15 mouse cellular contexts compared by ENCODE assay signal in the genomic region with DNA sequence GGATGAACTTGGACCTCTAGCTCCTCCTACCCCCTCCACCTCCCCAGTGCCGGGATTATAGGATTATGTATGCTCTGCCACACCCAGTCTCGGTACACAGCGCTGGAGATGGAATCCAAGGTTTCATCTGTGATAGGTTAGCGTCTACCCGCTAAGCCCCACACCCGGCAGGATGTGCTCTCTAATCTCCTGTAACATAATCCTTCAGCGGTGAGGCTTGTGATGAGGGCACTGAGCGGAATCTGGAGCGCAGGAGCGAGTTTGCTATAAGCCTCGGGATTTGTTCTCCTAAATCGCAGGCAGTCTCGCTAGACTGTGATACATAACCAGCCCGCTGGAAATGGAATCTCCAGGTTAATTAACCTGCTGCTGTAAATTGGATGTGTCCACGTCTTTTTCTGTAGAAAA. TPM values are rescaled to one million over a fixed set of nuclear protein-coding genes. Genes with fewer than 3 reads are reported as not detected.
A peak's percentile ranks its signal among the peaks of the same experiment; 100 is the strongest.
DNase-seq lines count a peak whose midpoint lies in the region; ATAC-seq lines count a peak whose summit lies in the region.
"Had no signal": no experiment of that assay in that cellular context is flagged by ENCODE, and none has a peak within 500 bp of the region (broad histone marks: within the 10 kb centered on the region; RNA-seq: fewer than 3 reads in every experiment).

No protein-coding gene starts in this region.

- WGBS in hindbrain, embryonic 15.5 days, result 34% methylated on average over 15 of the region's 15 CpGs
- WGBS in hindbrain, embryonic 11.5 days, result 26% methylated on average over 15 of the region's 15 CpGs
- WGBS in embryonic facial prominence, embryonic 10.5 days, result 16% methylated on average over 15 of the region's 15 CpGs

- ATAC-seq in hindbrain, embryonic 15.5 days (ENCODE audit: low FRiP score, low read depth), result no peak
- ATAC-seq in hindbrain, embryonic 11.5 days (ENCODE audit: low FRiP score), result no peak
- ATAC-seq: activated CD4-positive, CD25-positive, alpha-beta regulatory T cell, adult 4 months had no signal

- H3K27ac ChIP-seq in hindbrain, embryonic 15.5 days (replicated peaks), result peak overlapping the region; percentile 31; the same call in 1 of the 2 replicates
- no peak overlapping the region for H3K27ac ChIP-seq in hindbrain, embryonic 11.5 days (ENCODE audit: low read depth, low read length)
- H3K27ac ChIP-seq in embryonic facial prominence, embryonic 10.5 days (replicated peaks), result no peak overlapping the region
- H3K27ac ChIP-seq: liver, embryonic 15.5 days had no signal

- no peak overlapping the region for H3K4me2 ChIP-seq in hindbrain, embryonic 15.5 days
- no peak overlapping the region for H3K4me2 ChIP-seq in hindbrain, embryonic 11.5 days (replicated peaks; ENCODE audit: low read depth, low read length)
- H3K4me2 ChIP-seq: liver, embryonic 15.5 days had no signal

- no peaks in the 10 kb centered on the region for H3K9me3 ChIP-seq in hindbrain, embryonic 15.5 days
- no peaks in the 10 kb centered on the region for H3K9me3 ChIP-seq in hindbrain, embryonic 11.5 days (ENCODE audit: control insufficient read depth, low read length)
- no peaks in the 10 kb centered on the region for H3K9me3 ChIP-seq in embryonic facial prominence, embryonic 10.5 days
- H3K9me3 ChIP-seq: liver, embryonic 15.5 days had no signal

- no peaks in the 10 kb centered on the region for H3K27me3 ChIP-seq in hindbrain, embryonic 15.5 days
- 0 out of 2 replicates have a peak, but pooled peaks cover 2% of the 10 kb centered on the region for H3K27me3 ChIP-seq in hindbrain, embryonic 11.5 days (ENCODE audit: control insufficient read depth, insufficient read depth, low read length)
- H3K27me3 ChIP-seq in embryonic facial prominence, embryonic 10.5 days (replicated peaks; ENCODE audit: low read depth, poor library complexity, severe bottlenecking), result peaks cover 24% of the 10 kb centered on the region

- H3K36me3 ChIP-seq in hindbrain, embryonic 15.5 days, result no peaks in the 10 kb centered on the region
- H3K36me3 ChIP-seq in hindbrain, embryonic 11.5 days (ENCODE audit: control insufficient read depth, insufficient read depth, low read length), result no peaks in the 10 kb centered on the region
- no peaks in the 10 kb centered on the region for H3K36me3 ChIP-seq in embryonic facial prominence, embryonic 10.5 days (replicated peaks)
- H3K36me3 ChIP-seq: liver, embryonic 15.5 days had no signal

- no peak overlapping the region for H3K9ac ChIP-seq in hindbrain, embryonic 15.5 days
- H3K9ac ChIP-seq in hindbrain, embryonic 11.5 days (ENCODE audit: low read depth, low read length), result no peak overlapping the region
- H3K9ac ChIP-seq: liver, embryonic 15.5 days had no signal

- no peak overlapping the region for H3K4me3 ChIP-seq in hindbrain, embryonic 15.5 days
- no peak overlapping the region for H3K4me3 ChIP-seq in hindbrain, embryonic 11.5 days (ENCODE audit: low read depth, low read length)
- H3K4me3 ChIP-seq in embryonic facial prominence, embryonic 10.5 days, result no peak overlapping the region
- H3K4me3 ChIP-seq: liver, embryonic 15.5 days had no signal

- peaks cover 8% of the 10 kb centered on the region; the same call in 1 of the 2 replicates for H3K4me1 ChIP-seq in hindbrain, embryonic 15.5 days (replicated peaks)
- no peaks in the 10 kb centered on the region for H3K4me1 ChIP-seq in hindbrain, embryonic 11.5 days (replicated peaks; ENCODE audit: control insufficient read depth, insufficient read depth, low read length)
- H3K4me1 ChIP-seq in embryonic facial prominence, embryonic 10.5 days, result peaks cover 26% of the 10 kb centered on the region

- DNase-seq in hindbrain, embryonic 11.5 days (ENCODE audit: low spot score), result no peak
- peak; percentile 61 for DNase-seq in embryonic facial prominence, embryonic 10.5 days (ENCODE audit: low spot score)
- peak; percentile 45 for DNase-seq in mesoderm, embryonic 11.5 days (ENCODE audit: low read depth, low spot score)
- DNase-seq in retina, embryonic 14.5 days (ENCODE audit: low spot score), result peak; percentile 59
- DNase-seq in layer of hippocampus, adult 9-10 months (ENCODE audit: low spot score), result no peak
- DNase-seq in urinary bladder, postnatal 10 days (ENCODE audit: low spot score), result no peak
- DNase-seq: adrenal gland, postnatal 36 days; cerebellum, adult 11-12 months; gastrocnemius, postnatal 10 days; kidney, postnatal 14 days; lung, postnatal 36 days; right cerebral cortex, postnatal 14 days had no signal

RNA-seq across cellular contexts. Expression of gene Pink1, which starts 4.2 kb away (rescaled TPM):
- 105 and 111 TPM in 2 replicates for polyA plus RNA-seq in hindbrain, embryonic 15.5 days (2015; fragmentation: Nextera tagmentation; extraction: Ambion mirVana)
- 19.9 and 24.5 TPM in 2 replicates for polyA plus RNA-seq in hindbrain, embryonic 11.5 days (2014; fragmentation: Nextera tagmentation; extraction: Ambion mirVana)
- polyA plus RNA-seq in embryonic facial prominence, embryonic 10.5 days (2016; fragmentation: Nextera tagmentation; extraction: Ambion mirVana), result 29.0 and 30.6 TPM in 2 replicates

RNA-seq across cellular contexts. Expression of gene Ddost, which starts 25.7 kb away (rescaled TPM):
- 210 and 220 TPM in 2 replicates for polyA plus RNA-seq in hindbrain, embryonic 15.5 days (2015; fragmentation: Nextera tagmentation; extraction: Ambion mirVana)
- polyA plus RNA-seq in hindbrain, embryonic 11.5 days (2014; fragmentation: Nextera tagmentation; extraction: Ambion mirVana), result 214 and 227 TPM in 2 replicates
- polyA plus RNA-seq in embryonic facial prominence, embryonic 10.5 days (2016; fragmentation: Nextera tagmentation; extraction: Ambion mirVana), result 273 and 284 TPM in 2 replicates

RNA-seq across cellular contexts. Expression of gene Cda, which starts 37.5 kb away (rescaled TPM):
- polyA plus RNA-seq in hindbrain, embryonic 15.5 days (2015; fragmentation: Nextera tagmentation; extraction: Ambion mirVana), result 4.5 and 6.5 TPM in 2 replicates
- 3.0 and 3.9 TPM in 2 replicates for polyA plus RNA-seq in hindbrain, embryonic 11.5 days (2014; fragmentation: Nextera tagmentation; extraction: Ambion mirVana)
- 3.3 and 4.8 TPM in 2 replicates for polyA plus RNA-seq in embryonic facial prominence, embryonic 10.5 days (2016; fragmentation: Nextera tagmentation; extraction: Ambion mirVana)
- polyA plus RNA-seq: activated CD4-positive, CD25-positive, alpha-beta regulatory T cell, adult 4 months had no signal

Comparison
In these comparisons a context has a peak if more than half of its experiments do, and no peak if none do; other contexts are left out.
1. DNase-seq: peak in embryonic facial prominence, embryonic 10.5 days (single experiment), mesoderm, embryonic 11.5 days (single experiment) and retina, embryonic 14.5 days (single experiment); none in hindbrain, embryonic 11.5 days (single experiment), layer of hippocampus, adult 9-10 months (single experiment) and urinary bladder, postnatal 10 days (single experiment).